Mouse (Mus musculus): ENCODE measurements around the gene Gm3476. TPM values are rescaled to one million over a fixed set of nuclear protein-coding genes. Genes with fewer than 3 reads are reported as not detected.
"Not testable (repeated sequence)": the region's sequence is repeated elsewhere in the genome, so short reads cannot be mapped to it uniquely, and the experiment has no call there.

The Gm3476 gene
- polyA plus RNA-seq (2012; ENCODE audit: insufficient read depth, insufficient read length, low replicate concordance, missing spikeins) = not detected in 2 replicates

- not testable (repeated sequence) for H3K4me1 ChIP-seq (ENCODE audit: control insufficient read depth, insufficient read depth, low read length); H3K27ac ChIP-seq (ENCODE audit: insufficient read depth, low read depth, low read length); H3K4me3 ChIP-seq (ENCODE audit: insufficient read depth, low read depth, low read length)
- WGBS = no CpG with 5 or more reads among the region's 1 CpGs
Observed at GRCm38 (mm10) chr14:6125707-6126106, at the start of gene Gm3476. Gm3476 (minus strand) TSS chr14:6125807.

DNA sequence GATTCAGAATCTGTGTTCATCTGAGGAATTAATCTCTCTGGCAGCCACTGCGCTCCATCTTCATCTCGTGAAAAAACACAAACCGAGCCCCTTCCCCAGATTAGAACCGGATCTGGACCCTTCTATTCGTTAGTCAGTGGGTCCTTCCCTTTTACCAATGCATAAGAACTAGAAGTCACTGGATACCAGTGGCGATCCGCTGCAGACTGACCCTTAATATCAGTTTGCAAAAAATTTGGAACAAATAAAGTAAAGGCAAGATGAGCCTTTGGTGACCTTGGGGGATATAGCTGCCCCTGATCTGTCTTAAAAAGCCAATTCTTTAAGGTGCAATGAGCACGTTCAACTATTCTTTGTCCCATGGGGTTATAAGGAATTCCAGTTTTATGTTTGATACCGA lies 37.9 kb upstream of the Gm3476 start:
- H3K4me3 ChIP-seq (ENCODE audit: insufficient read depth, low read depth, low read length); H3K4me1 ChIP-seq (ENCODE audit: control insufficient read depth, insufficient read depth, low read length); H3K27ac ChIP-seq (ENCODE audit: insufficient read depth, low read depth, low read length): not testable (repeated sequence)
- 84% methylated on average over 5 of the region's 9 CpGs for WGBS

DNA sequence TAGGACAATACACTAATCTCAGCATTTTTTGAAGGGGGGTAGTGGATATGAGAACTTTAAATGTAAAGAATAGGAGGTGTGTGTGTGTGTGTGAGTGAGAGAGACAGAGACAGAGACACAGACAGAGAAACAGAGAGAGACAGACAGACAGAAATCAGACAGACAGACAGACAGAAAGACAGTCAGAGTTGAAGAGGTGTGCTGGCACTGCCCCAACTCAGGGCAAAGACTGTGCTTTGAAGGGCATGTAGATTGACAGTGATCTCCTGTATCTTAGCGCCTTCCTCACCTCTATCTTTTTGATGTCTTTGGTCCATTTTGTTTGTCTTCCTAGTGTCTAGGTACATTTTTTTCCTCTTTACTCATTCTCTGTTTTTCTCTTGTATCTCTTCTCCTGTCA lies 35.5 kb upstream of the Gm3476 start:
- WGBS = 89% methylated on average over 1 of the region's 1 CpGs
- not testable (repeated sequence) for H3K4me1 ChIP-seq (ENCODE audit: control insufficient read depth, insufficient read depth, low read length)

GRCm38 (mm10) chr14:6108272-6108925 lies 17.2 kb downstream of the Gm3476 start, which contains the start of gene Gm3468:
Gm3468 (minus strand) TSS chr14:6108665.
- H3K27ac ChIP-seq (ENCODE audit: insufficient read depth, low read depth, low read length); H3K4me1 ChIP-seq (ENCODE audit: control insufficient read depth, insufficient read depth, low read length): not testable (repeated sequence)
- peak; percentile 25; the same call in 1 of the 2 replicates for TF ChIP-seq CTCF (IDR thresholded peaks at IDR 0.05; ENCODE audit: insufficient read depth, low read depth, low read length)
- under 1% methylated on average over 43 of the region's 51 CpGs for WGBS
- peak within 1 kb of the TSS; percentile 45 for H3K4me3 ChIP-seq (ENCODE audit: insufficient read depth, low read depth, low read length)

More for the DNA sequence above, 35.5 kb upstream of the Gm3476 start:
- H3K4me3 ChIP-seq (ENCODE audit: insufficient read depth, low read depth, low read length); H3K27ac ChIP-seq (ENCODE audit: insufficient read depth, low read depth, low read length): not testable (repeated sequence)

DNA sequence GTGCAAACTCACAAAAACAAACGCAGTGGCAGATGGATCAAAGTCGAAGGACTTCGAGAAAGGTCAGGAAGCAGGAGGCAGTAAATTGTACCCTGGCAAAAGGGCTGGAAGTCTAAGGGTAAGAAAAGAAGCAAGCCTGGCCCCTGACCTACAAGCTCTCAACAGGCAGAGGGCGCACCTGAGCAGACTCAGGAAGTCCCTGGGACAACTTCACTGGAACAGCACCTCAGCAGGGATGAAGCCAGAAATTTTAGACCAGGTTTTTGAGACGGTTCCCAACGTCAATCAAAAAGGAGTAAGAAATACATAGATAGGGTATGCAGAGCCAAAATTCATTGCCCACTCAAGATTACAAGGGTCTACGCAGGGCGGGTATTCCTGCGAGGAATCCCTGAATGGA lies 18.1 kb downstream of the Gm3476 start:
- H3K4me1 ChIP-seq (ENCODE audit: control insufficient read depth, insufficient read depth, low read length); H3K4me3 ChIP-seq (ENCODE audit: insufficient read depth, low read depth, low read length); H3K27ac ChIP-seq (ENCODE audit: insufficient read depth, low read depth, low read length): not testable (repeated sequence)
- 9% methylated on average over 9 of the region's 9 CpGs for WGBS

DNA sequence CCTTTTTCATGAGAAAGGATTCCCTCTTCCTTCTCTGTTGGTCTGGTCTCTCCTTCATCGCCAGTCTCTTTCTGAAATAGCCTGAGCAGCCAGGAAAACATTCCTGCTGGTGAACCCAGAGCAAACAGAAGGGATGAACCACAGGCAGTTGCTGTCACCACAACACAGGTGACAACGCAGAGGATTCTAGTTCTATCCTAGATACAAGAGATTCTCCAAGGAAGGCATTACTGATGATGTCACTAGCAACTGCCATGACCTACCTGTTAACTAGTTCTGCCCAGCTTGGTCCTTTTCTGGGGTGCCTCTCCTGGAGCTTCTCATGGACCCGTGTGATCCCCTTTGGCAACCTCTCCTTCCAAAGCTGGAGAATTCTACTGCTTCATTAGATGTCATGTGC lies 31.8 kb downstream of the Gm3476 start, which contains the start of gene Gm8206:
Gene Gm8206 (minus strand): TSS at position 101 of the 400 bp plus-strand sequence.
- H3K27ac ChIP-seq (ENCODE audit: insufficient read depth, low read depth, low read length); H3K4me3 ChIP-seq (ENCODE audit: insufficient read depth, low read depth, low read length); H3K4me1 ChIP-seq (ENCODE audit: control insufficient read depth, insufficient read depth, low read length): not testable (repeated sequence)
- 85% methylated on average over 2 of the region's 3 CpGs for WGBS

GRCm38 (mm10) chr14:6058167-6058566 lies 67.4 kb downstream of the Gm3476 start, which contains the start of gene Gm6337:
Gm6337 (minus strand) TSS chr14:6058267.
- WGBS = 91% methylated on average over 4 of the region's 4 CpGs
- not testable (repeated sequence) for H3K4me3 ChIP-seq (ENCODE audit: insufficient read depth, low read depth, low read length); H3K27ac ChIP-seq (ENCODE audit: insufficient read depth, low read depth, low read length); H3K4me1 ChIP-seq (ENCODE audit: control insufficient read depth, insufficient read depth, low read length)

Other genes starting within 250 kb of the Gm3476 start
- gene Gm8237, start 245.4 kb downstream of the Gm3476 start, polyA plus RNA-seq (2012; ENCODE audit: insufficient read depth, insufficient read length, low replicate concordance, missing spikeins) = not detected in 2 replicates
- gene Gm3248, start 164.1 kb downstream of the Gm3476 start, polyA plus RNA-seq (2012; ENCODE audit: insufficient read depth, insufficient read length, low replicate concordance, missing spikeins) = not detected in 2 replicates
- not detected in 2 replicates for gene Gm3453, start 146.7 kb downstream of the Gm3476 start, polyA plus RNA-seq (2012; ENCODE audit: insufficient read depth, insufficient read length, low replicate concordance, missing spikeins)
- gene Gm6337, start 67.5 kb downstream of the Gm3476 start, polyA plus RNA-seq (2012; ENCODE audit: insufficient read depth, insufficient read length, low replicate concordance, missing spikeins) = not detected in 2 replicates
- not detected in 2 replicates for gene Gm8206, start 31.9 kb downstream of the Gm3476 start, polyA plus RNA-seq (2012; ENCODE audit: insufficient read depth, insufficient read length, low replicate concordance, missing spikeins)
- not detected in 2 replicates for gene Gm3468, start 17.1 kb downstream of the Gm3476 start, polyA plus RNA-seq (2012; ENCODE audit: insufficient read depth, insufficient read length, low replicate concordance, missing spikeins)
- not detected in 2 replicates for gene Gm21560, start 93.5 kb upstream of the Gm3476 start, polyA plus RNA-seq (2012; ENCODE audit: insufficient read depth, insufficient read length, low replicate concordance, missing spikeins)
- not detected in 2 replicates for gene Gm3411, start 161.4 kb upstream of the Gm3476 start, polyA plus RNA-seq (2012; ENCODE audit: insufficient read depth, insufficient read length, low replicate concordance, missing spikeins)
- gene Gm21103, start 179.0 kb upstream of the Gm3476 start, polyA plus RNA-seq (2012; ENCODE audit: insufficient read depth, insufficient read length, low replicate concordance, missing spikeins) = not detected in 2 replicates
- not detected in 2 replicates for gene Gm3618, start 217.9 kb upstream of the Gm3476 start, polyA plus RNA-seq (2012; ENCODE audit: insufficient read depth, insufficient read length, low replicate concordance, missing spikeins)